Mouse (Mus musculus): Measurements from ENCODE around the gene Gm17660.

- TF ChIP-seq EP300 (IDR thresholded peaks at IDR 0.05; ENCODE audit: low read depth) (no peak), CTCF (IDR thresholded peaks at IDR 0.05; ENCODE audit: low read depth) (no peak)
Measured at GRCm38 (mm10) chr5:104126561-104127320, 49.3 kb upstream of the Gm17660 start.

Data from heart, postnatal 0 days (tissue).